Mouse (Mus musculus) kidney, postnatal 36 days (tissue): ENCODE measurements around the gene Pkp2.
A peak's percentile ranks its signal among the peaks of the same experiment; 100 is the strongest.

Experiments used
- DNase-seq, 2 experiments: peaks; one replicate each; pipeline ENCODE4 v3.0.0; 2021 to 2022; ENCODE audit warnings: mixed read lengths in 2 of 2

Gene Pkp2

DNA sequence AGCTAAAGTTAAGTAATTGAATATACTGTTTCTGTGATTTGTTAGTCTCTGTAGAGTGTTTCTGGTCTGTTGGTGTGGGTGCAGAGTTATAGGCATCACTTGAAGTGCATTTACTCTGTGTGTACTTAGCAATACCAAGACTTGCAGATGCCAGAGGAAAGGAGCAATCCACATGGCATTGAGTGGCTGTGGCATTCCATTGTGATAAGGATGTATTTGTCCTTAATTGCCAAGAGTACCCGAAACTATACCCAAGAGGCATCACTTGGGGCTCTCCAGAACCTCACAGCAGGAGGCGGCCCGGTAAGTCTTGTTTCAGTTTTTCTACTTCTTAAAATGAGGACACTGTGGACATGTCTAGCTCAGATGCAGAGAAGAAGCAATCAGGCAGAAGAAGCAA is 49.3 kb downstream of the Pkp2 start:
- DNase-seq: no peak

DNA sequence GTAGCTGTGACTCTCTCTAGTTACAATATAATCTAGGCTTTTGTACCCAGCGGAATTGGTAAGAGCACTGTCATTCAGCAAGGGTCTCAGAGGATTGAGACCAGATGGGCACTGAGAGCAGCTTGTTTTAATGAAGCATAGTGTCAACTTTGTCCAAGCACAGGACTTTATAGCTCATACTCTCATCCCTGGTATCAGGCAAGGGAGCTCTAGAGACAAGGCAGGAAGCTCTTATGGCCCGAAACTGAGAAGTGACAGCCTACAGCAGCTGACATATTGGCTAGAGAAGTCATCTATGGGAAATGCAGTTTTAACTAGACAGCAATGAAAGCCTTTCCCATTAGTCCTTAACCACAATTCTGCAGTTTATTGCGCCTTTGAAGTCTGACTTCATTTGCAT is 59.9 kb downstream of the Pkp2 start:
- no peak for DNase-seq

DNA sequence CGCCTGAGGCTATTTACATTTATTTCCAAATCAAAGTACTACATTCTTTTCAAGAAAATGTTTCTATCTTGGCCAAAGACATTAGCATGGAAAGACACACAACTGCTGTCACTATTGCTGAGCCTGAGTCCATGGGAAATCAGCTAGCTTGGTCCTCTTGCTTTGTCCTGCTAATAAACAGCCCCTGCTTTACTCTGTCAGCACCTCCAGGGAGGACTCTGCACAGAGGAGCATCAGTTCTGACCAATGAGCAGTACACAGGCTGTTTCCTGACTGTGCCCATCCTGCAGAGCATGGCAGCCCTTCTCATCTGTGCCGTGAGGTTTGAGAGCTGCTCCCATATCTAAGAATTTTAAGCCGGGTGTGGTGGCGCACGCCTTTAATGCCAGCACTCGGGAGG is 60.6 kb downstream of the Pkp2 start:
- DNase-seq: no peak

DNA sequence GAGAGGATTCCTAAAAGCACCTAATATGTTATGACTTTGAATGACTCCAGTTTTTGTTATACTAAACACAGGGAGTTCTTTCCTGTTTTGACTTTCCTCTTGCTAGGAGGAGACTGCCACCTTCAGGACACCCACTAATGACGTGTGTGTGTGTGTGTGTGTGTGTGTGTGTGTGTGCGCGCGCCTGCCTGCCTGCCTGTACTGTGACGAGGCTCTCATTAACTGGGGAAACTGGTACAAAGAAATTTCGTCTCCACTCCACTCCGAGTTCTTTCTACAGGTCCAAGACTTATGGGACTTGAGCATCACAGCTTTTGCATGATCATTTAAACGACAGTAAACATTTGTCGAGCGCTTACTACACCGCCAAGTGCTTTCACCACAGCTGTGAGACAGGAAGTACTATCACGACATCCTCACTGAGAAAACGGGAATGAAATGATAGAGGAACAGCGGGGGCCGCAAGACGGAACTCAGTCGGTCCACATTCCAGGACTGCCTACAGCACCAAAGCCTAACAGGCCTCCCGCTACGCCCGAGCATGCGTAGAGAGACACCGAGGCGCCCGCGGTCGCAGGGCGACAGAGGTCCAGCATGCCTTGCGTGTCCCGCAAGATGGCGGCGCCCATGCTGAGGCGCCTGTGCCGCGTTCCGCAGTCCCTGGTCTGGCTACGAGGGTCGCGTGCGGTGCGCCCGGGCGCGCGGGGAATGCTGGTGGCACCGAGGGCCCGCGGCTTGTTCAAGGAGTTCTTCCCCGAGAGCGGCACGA is 89.4 kb downstream of the Pkp2 start, which contains the start of gene Yars2:
Yars2 (plus strand) TSS at position 597 of the 769 bp plus-strand sequence.
- peak; percentile 94 for DNase-seq

DNA sequence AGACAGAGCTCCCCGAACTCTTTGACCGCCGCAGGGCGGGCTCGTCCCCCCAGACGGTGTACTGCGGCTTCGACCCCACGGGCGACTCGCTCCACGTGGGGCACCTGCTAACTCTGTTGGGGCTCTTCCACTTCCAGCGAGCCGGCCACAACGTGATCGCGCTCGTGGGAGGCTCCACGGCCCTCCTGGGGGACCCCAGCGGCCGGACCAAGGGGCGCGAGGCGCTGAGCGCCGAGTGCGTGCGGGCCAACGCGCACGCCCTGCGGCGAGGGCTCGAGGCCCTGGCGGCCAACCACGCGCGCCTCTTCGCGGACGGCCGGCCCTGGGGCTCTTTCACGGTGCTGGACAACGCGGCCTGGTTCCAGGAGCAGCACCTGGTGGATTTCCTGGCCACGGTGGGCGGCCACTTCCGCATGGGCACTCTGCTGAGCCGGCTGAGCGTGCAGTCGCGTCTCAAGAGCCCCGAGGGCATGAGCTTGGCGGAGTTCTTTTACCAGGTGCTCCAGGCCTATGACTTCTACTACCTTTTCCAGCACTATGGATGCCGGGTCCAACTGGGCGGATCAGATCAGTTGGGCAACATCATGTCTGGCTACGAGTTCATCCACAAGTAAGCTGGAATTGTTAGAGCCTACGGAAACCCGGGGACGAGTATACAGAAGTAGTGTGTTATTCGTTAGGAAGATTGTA is 90.2 kb downstream of the Pkp2 start:
- DNase-seq: peak; percentile 47 to 64

DNA sequence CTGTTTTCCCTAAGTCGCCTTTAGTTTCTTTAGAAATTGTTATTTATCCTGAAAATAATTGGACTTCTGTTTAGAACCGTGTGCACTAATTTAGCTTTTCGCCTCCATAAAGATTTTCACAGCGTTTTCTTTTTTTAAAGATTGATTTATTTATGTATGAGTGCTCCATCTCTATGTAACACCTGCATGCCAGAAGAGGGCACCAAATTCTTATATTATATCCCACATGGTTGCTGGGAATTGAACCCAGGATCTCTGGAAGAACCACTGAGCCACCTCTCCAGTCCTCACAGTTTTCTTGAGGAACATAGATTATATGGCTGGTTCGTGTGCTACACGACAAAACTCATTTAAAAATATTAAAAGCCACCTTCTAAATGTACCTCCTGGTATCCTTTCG is 90.8 kb downstream of the Pkp2 start:
- no peak for DNase-seq

DNA sequence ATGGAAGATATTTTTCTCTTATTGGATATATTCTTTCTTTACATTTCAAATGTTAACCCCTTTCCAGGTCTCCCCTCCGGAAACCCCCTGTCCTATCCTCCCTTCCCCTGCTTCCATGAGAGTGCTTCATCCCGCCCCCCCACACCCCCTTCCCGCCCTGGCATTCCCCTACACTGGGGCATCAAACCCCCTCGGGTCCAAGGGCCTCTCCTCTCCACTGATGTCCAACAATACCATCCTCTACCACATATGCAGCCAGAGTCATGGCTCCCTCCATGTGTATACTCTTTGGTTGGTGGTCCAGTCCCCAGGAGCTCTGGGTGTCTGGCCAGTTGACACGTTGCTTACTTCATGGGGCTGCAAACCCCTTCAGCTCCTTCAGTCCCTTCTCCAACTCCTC is 98.2 kb downstream of the Pkp2 start:
- DNase-seq: no peak
